Mouse (Mus musculus) gastrocnemius, adult 8-10 months (tissue): ENCODE measurements at regions not wholly inside any gene's neighbourhood (a gene's known extent, or its start where the extent isn't known, plus 50 kb on each side); places are given as distances from the start of the nearest gene placed in this dataset.

Experiments used
- DNase-seq, 2 experiments: peaks; one replicate each; pipeline ENCODE4 v3.0.0; 2022; ENCODE audit warnings: low spot score in 2 of 2

- DNase-seq = no peak
Measured at GRCm38 (mm10) chr3:148559752-148560460, 430.4 kb downstream of the Adgrl2 start.

- DNase-seq = no peak
Measured at GRCm38 (mm10) chr3:148558592-148559157, 431.7 kb downstream of the Adgrl2 start.

GRCm38 (mm10) chr3:148555324-148555723 is 435.0 kb downstream of the Adgrl2 start:
- DNase-seq = no peak

GRCm38 (mm10) chr3:148550716-148551115 is 439.6 kb downstream of the Adgrl2 start:
- no peak for DNase-seq

- no peak for DNase-seq
Measured at GRCm38 (mm10) chr3:148544929-148545328, 445.4 kb downstream of the Adgrl2 start.

GRCm38 (mm10) chr3:148542217-148542616 is 448.1 kb downstream of the Adgrl2 start:
- DNase-seq = no peak

- no peak for DNase-seq
Measured at GRCm38 (mm10) chr3:148537669-148538271, 452.6 kb downstream of the Adgrl2 start.

GRCm38 (mm10) chr3:148529893-148530292 is 460.5 kb downstream of the Adgrl2 start:
- DNase-seq = no peak

- no peak for DNase-seq
Measured at GRCm38 (mm10) chr3:148510381-148510780, 480.0 kb downstream of the Adgrl2 start.

- no peak for DNase-seq
Measured at GRCm38 (mm10) chr3:148504928-148505327, 485.4 kb downstream of the Adgrl2 start.

GRCm38 (mm10) chr3:148503432-148503831 is 486.9 kb downstream of the Adgrl2 start:
- DNase-seq = no peak

GRCm38 (mm10) chr3:148501801-148502200 is 488.6 kb downstream of the Adgrl2 start:
- no peak for DNase-seq

- no peak for DNase-seq
Measured at GRCm38 (mm10) chr3:148496672-148497071, 493.7 kb downstream of the Adgrl2 start.

GRCm38 (mm10) chr3:148491287-148491686 is 499.1 kb downstream of the Adgrl2 start:
- DNase-seq = no peak

GRCm38 (mm10) chr3:148489201-148489600 is 501.2 kb downstream of the Adgrl2 start:
- DNase-seq = no peak

- no peak for DNase-seq
Measured at GRCm38 (mm10) chr3:148487949-148488348, 502.4 kb downstream of the Adgrl2 start.

GRCm38 (mm10) chr3:148475862-148476261 is 514.5 kb downstream of the Adgrl2 start:
- no peak for DNase-seq

GRCm38 (mm10) chr3:148472943-148473444 is 517.4 kb downstream of the Adgrl2 start:
- DNase-seq = no peak

- DNase-seq = no peak
Measured at GRCm38 (mm10) chr3:148465456-148465855, 524.9 kb downstream of the Adgrl2 start.

GRCm38 (mm10) chr3:148462791-148463190 is 527.6 kb downstream of the Adgrl2 start:
- no peak for DNase-seq

GRCm38 (mm10) chr3:148448888-148449287 is 541.5 kb downstream of the Adgrl2 start:
- no peak for DNase-seq

GRCm38 (mm10) chr3:148448465-148448864 is 541.9 kb downstream of the Adgrl2 start:
- DNase-seq = no peak

- DNase-seq = no peak
Measured at GRCm38 (mm10) chr3:148446845-148447244, 543.5 kb downstream of the Adgrl2 start.
